Comparison of ENCODE assay signal across 8 mouse cellular contexts in genomic region chr16:50528355-50528676, GRCm38 (mm10).
DNase-seq lines count a peak whose midpoint lies in the region; ATAC-seq and TF ChIP-seq lines count a peak whose summit lies in the region.

No protein-coding gene starts in this region.

- no peaks in the 10 kb centered on the region for H3K36me3 ChIP-seq in lung, embryonic 14.5 days (ENCODE audit: insufficient read depth)
- H3K36me3 ChIP-seq in hindbrain, embryonic 16.5 days (ENCODE audit: control insufficient read depth, insufficient read depth, low read length) = no peaks in the 10 kb centered on the region
- no peaks in the 10 kb centered on the region for H3K36me3 ChIP-seq in lung, embryonic 16.5 days (ENCODE audit: control insufficient read depth, insufficient read depth, low read length)

- H3K27me3 ChIP-seq in lung, embryonic 14.5 days (ENCODE audit: insufficient read depth, low read length) = no peaks in the 10 kb centered on the region
- no peaks in the 10 kb centered on the region for H3K27me3 ChIP-seq in hindbrain, embryonic 16.5 days (replicated peaks; ENCODE audit: control insufficient read depth, insufficient read depth, low read length)
- H3K27me3 ChIP-seq in lung, embryonic 16.5 days (ENCODE audit: control insufficient read depth, insufficient read depth, low read depth, low read length) = no peaks in the 10 kb centered on the region

- TF ChIP-seq CTCF in lung, embryonic 14.5 days (IDR thresholded peaks at IDR 0.05; ENCODE audit: low read depth) = no peak

- peak overlapping the region; percentile 85 for H3K9ac ChIP-seq in lung, embryonic 14.5 days
- H3K9ac ChIP-seq in hindbrain, embryonic 16.5 days (ENCODE audit: low read depth, low read length) = peak overlapping the region; percentile 86
- peak overlapping the region; percentile 85 for H3K9ac ChIP-seq in lung, embryonic 16.5 days (ENCODE audit: low read length)

- peak overlapping the region; percentile 67 for H3K4me3 ChIP-seq in lung, embryonic 14.5 days (ENCODE audit: low read depth, low read length)
- peak overlapping the region; percentile 75 for H3K4me3 ChIP-seq in hindbrain, embryonic 16.5 days (ENCODE audit: low read length)
- peak overlapping the region; percentile 74 for H3K4me3 ChIP-seq in lung, embryonic 16.5 days (ENCODE audit: low read length)

- DNase-seq in adrenal gland, postnatal 10 days = peak; percentile 56
- no peak for DNase-seq in adrenal gland, postnatal 4 days (ENCODE audit: low spot score in 2 of 2)
- peak; percentile 81 for DNase-seq in lung, embryonic 14.5 days
- no peak for DNase-seq in lung, postnatal 4 days
- peak; percentile 58 for DNase-seq in testis, postnatal 10 days (ENCODE audit: low spot score)
- DNase-seq in cerebellum, adult 11 months = no peak

- peak; percentile 42 for ATAC-seq in lung, embryonic 14.5 days (ENCODE audit: insufficient read depth)
- ATAC-seq in hindbrain, embryonic 16.5 days = peak; percentile 52
- ATAC-seq in lung, embryonic 16.5 days (ENCODE audit: low read depth) = peak; percentile 51

- H3K9me3 ChIP-seq in lung, embryonic 14.5 days (ENCODE audit: low read depth, low read length) = no peaks in the 10 kb centered on the region
- H3K9me3 ChIP-seq in hindbrain, embryonic 16.5 days (ENCODE audit: control insufficient read depth, low read length) = no peaks in the 10 kb centered on the region
- H3K9me3 ChIP-seq in lung, embryonic 16.5 days (ENCODE audit: control insufficient read depth, low read length) = no peaks in the 10 kb centered on the region

- H3K27ac ChIP-seq in lung, embryonic 14.5 days (ENCODE audit: low read depth) = peak overlapping the region; percentile 96
- H3K27ac ChIP-seq in hindbrain, embryonic 16.5 days (ENCODE audit: low read depth, low read length) = peak overlapping the region; percentile 91
- peak overlapping the region; percentile 95 for H3K27ac ChIP-seq in lung, embryonic 16.5 days (ENCODE audit: low read length)

- 1% methylated on average over 9 of the region's 9 CpGs for WGBS in lung, embryonic 14.5 days
- WGBS in hindbrain, embryonic 16.5 days = 2% methylated on average over 9 of the region's 9 CpGs
- WGBS in lung, embryonic 16.5 days = 0% methylated on average over 9 of the region's 9 CpGs

- H3K4me1 ChIP-seq in lung, embryonic 14.5 days (ENCODE audit: insufficient read depth) = no peaks in the 10 kb centered on the region
- peaks cover 5% of the 10 kb centered on the region; the same call in 1 of the 2 replicates for H3K4me1 ChIP-seq in hindbrain, embryonic 16.5 days (ENCODE audit: control insufficient read depth, insufficient read depth, low read depth, low read length)
- 0 out of 2 replicates have a peak, but pooled peaks cover 2% of the 10 kb centered on the region for H3K4me1 ChIP-seq in lung, embryonic 16.5 days (replicated peaks; ENCODE audit: control insufficient read depth, insufficient read depth, low read length)

- H3K4me2 ChIP-seq in lung, embryonic 14.5 days = peak overlapping the region; percentile 77
- H3K4me2 ChIP-seq in hindbrain, embryonic 16.5 days (ENCODE audit: low read length) = peak overlapping the region; percentile 99
- peak overlapping the region; percentile 93 for H3K4me2 ChIP-seq in lung, embryonic 16.5 days (ENCODE audit: low read depth, low read length)

Comparison
In these comparisons a context has a peak if more than half of its experiments do, and no peak if none do; other contexts are left out.
1. DNase-seq: peak in adrenal gland, postnatal 10 days (single experiment), lung, embryonic 14.5 days (single experiment) and testis, postnatal 10 days (single experiment); none in adrenal gland, postnatal 4 days (0 of 2), lung, postnatal 4 days (0 of 2) and cerebellum, adult 11 months (single experiment).
2. Peak in every context shown above with its lines, with median percentiles within 50 percentile points of each other: ATAC-seq, H3K27ac ChIP-seq, H3K4me2 ChIP-seq, H3K4me3 ChIP-seq and H3K9ac ChIP-seq.